Mouse (Mus musculus) stomach, embryonic 14.5 days (tissue): ENCODE measurements around the gene Gne. TPM values are rescaled to one million over a fixed set of nuclear protein-coding genes. Genes with fewer than 3 reads are reported as not detected.

Experiments used
- ATAC-seq: fragments of 200-750 bp; cut with Nextera tagmentation; 2 replicates; pipeline ENCODE4 v1.8.0; 2017; ENCODE audit warnings: low read depth, moderate TSS enrichment; ENCODE audit not compliant: insufficient number of reproducible peaks, insufficient read depth, low FRiP score
- H3K27ac ChIP-seq: fragments of 300-500 bp; sonication (generic); 2 replicates; pipeline ENCODE4 v1.5.1; 2014; ENCODE audit warnings: mild to moderate bottlenecking, low read length, moderate library complexity, mixed read lengths
- H3K27me3 ChIP-seq: fragments of 300-500 bp; sonication (generic); 2 replicates; pipeline ENCODE4 v1.6.1; 2014; ENCODE audit warnings: low read length, control low read depth, mixed read lengths; ENCODE audit not compliant: control insufficient read depth, insufficient read depth
- H3K36me3 ChIP-seq: fragments of 300-500 bp; sonication (generic); 2 replicates; pipeline ENCODE4 v1.6.1; 2014; ENCODE audit warnings: mild to moderate bottlenecking, control low read depth, low read length, moderate library complexity, mixed read lengths; ENCODE audit not compliant: control insufficient read depth, insufficient read depth
- H3K4me1 ChIP-seq: fragments of 300-500 bp; sonication (generic); 2 replicates; pipeline ENCODE4 v1.6.1; 2014; ENCODE audit warnings: low read length, control low read depth, mixed read lengths; ENCODE audit not compliant: control insufficient read depth, insufficient read depth
- H3K4me2 ChIP-seq: fragments of 300-500 bp; sonication (generic); replicated peaks from 2 replicates; pipeline ENCODE4 v1.6.1; 2014; ENCODE audit warnings: low read depth, low read length, control low read depth
- H3K4me3 ChIP-seq: fragments of 300-500 bp; sonication (generic); 2 replicates; pipeline ENCODE4 v1.5.1; 2014; ENCODE audit warnings: low read depth, low read length, control low read depth
- H3K9ac ChIP-seq: fragments of 300-500 bp; sonication (generic); replicated peaks from 2 replicates; pipeline ENCODE4 v1.6.1; 2014; ENCODE audit warnings: low read depth, mild to moderate bottlenecking, control low read depth, low read length, moderate library complexity, mixed read lengths
- H3K9me3 ChIP-seq: fragments of 300-500 bp; sonication (generic); 2 replicates; pipeline ENCODE4 v1.6.1; 2016; ENCODE audit warnings: low read depth, low read length, control low read depth; ENCODE audit not compliant: control insufficient read depth
- WGBS: fragments of 180-500 bp; shearing (Covaris S2); extraction: QIAGEN DNeasy Blood & Tissue Kit; methylation state at CpG from one replicate; pipeline ENCODE4 v1.1.7; 2014; 5-methylcytosine and 5-hydroxymethylcytosine counted together
- polyA plus RNA-seq: library from polyadenylated mRNA; unstranded; fragments of >200 nt; fragmentation: Nextera tagmentation; extraction: Ambion mirVana; gene quantifications from 2 replicates; pipeline ENCODE4 v1.2.1, GENCODE M21; 2014

Gne gene
- polyA plus RNA-seq, 1 experiment from 2014 or later: 28.9 TPM

DNA sequence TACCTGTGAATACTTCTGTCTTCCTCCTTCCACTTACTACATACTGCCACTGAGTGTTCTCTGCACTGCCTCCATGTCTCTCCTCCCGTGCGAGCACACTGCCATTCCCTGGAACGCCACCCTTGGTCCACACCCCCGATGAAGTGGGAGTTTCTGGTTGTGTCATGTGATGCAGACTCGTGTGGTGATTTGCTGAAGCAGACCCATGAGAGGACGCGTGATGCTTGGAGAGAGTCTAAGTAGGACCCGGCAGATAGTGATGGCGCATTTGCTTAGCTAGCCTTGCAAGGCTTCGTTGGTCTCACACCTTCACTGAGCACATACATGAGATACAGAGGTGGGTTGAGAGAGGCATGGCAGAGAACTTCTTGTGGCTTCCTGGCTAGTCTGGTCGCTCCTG is 90.9 kb downstream of the Gne start:
- ATAC-seq: no peak

DNA sequence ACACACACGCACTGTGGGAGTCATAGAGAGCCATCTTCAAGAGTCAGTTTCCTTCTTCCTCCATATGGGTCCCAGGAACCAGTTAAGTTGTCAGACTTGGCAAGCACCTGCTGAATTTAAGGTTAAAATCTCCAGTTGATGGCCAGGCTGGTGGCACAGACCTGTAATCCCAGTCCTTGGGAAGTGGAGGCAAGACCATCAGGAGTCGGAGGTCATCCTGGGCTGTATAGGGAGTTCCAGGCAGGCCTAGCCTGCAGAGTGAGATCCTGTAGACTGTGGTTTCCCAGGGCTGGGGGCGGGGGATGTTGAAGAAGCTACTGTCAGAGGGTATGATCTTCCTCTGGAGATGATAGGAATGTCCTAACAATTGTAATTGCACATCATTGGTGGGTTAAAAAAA is 95.0 kb downstream of the Gne start:
- ATAC-seq: no peak
- Histone ChIP-seq H3K27me3 (no peaks in the 10 kb centered on the region), H3K9me3 (no peaks in the 10 kb centered on the region), H3K4me2 (no peak overlapping the region), H3K9ac (no peak overlapping the region), H3K4me1 (no peaks in the 10 kb centered on the region), H3K4me3 (no peak overlapping the region), H3K36me3 (no peaks in the 10 kb centered on the region), H3K27ac (no peak overlapping the region)
- 84% methylated on average over 3 of the region's 3 CpGs for WGBS

More for the DNA sequence above, 90.9 kb downstream of the Gne start:
- no peak overlapping the region for H3K4me2 ChIP-seq
- no peaks in the 10 kb centered on the region for H3K4me1 ChIP-seq
- no peak overlapping the region for H3K4me3 ChIP-seq
- H3K36me3 ChIP-seq: no peaks in the 10 kb centered on the region
- H3K27me3 ChIP-seq: no peaks in the 10 kb centered on the region
- no peak overlapping the region for H3K9ac ChIP-seq
- WGBS: 92% methylated on average over 11 of the region's 11 CpGs
- H3K9me3 ChIP-seq: no peaks in the 10 kb centered on the region
- H3K27ac ChIP-seq: no peak overlapping the region

GRCm38 (mm10) chr4:43984326-43984725 is 99.7 kb downstream of the Gne start:
- no peaks in the 10 kb centered on the region for H3K27me3 ChIP-seq
- no peak for ATAC-seq
- H3K4me1 ChIP-seq: 0 out of 2 replicates have a peak, but pooled peaks cover 9% of the 10 kb centered on the region
- H3K9ac ChIP-seq: no peak overlapping the region
- H3K36me3 ChIP-seq: no peaks in the 10 kb centered on the region
- H3K9me3 ChIP-seq: no peaks in the 10 kb centered on the region
- no peak overlapping the region for H3K27ac ChIP-seq
- H3K4me2 ChIP-seq: no peak overlapping the region
- no peak overlapping the region for H3K4me3 ChIP-seq
- WGBS: 89% methylated on average over 19 of the region's 19 CpGs

Other genes with a start within 250 kb of the Gne start
- gene Olfr157, start 244.0 kb downstream of the Gne start, polyA plus RNA-seq: not detected in 2 replicates
- not detected in 2 replicates for gene Olfr155, start 232.6 kb downstream of the Gne start, polyA plus RNA-seq
- gene Reck, start 208.6 kb downstream of the Gne start, polyA plus RNA-seq: 36.0 and 38.8 TPM in 2 replicates
- 117 and 121 TPM in 2 replicates for gene Glipr2, start 126.8 kb downstream of the Gne start, polyA plus RNA-seq
- not detected in 2 replicates for gene Ccin, start 100.7 kb downstream of the Gne start, polyA plus RNA-seq
- 234 and 237 TPM in 2 replicates for gene Clta, start 79.7 kb downstream of the Gne start, polyA plus RNA-seq
- gene Rnf38, start 149.6 kb upstream of the Gne start, polyA plus RNA-seq: 37.0 and 40.4 TPM in 2 replicates
- 38.8 and 39.8 TPM in 2 replicates for gene Melk, start 216.7 kb upstream of the Gne start, polyA plus RNA-seq